Mouse (Mus musculus): ENCODE data around the gene Thpo. TPM values are rescaled to one million over a fixed set of nuclear protein-coding genes. Genes with fewer than 3 reads are reported as not detected.

The Thpo gene
- polyA plus RNA-seq, 1 experiment from 2014 or later, result 1.3 TPM

GRCm38 (mm10) chr16:20710810-20711209 is 23.5 kb downstream of the Thpo start:
- WGBS, result 81% methylated on average over 4 of the region's 4 CpGs

GRCm38 (mm10) chr16:20710370-20710769 is 23.9 kb downstream of the Thpo start:
- no peaks in the 10 kb centered on the region for H3K9me3 ChIP-seq (replicated peaks; ENCODE audit: control insufficient read depth, low read length)
- no peak overlapping the region for H3K9ac ChIP-seq (ENCODE audit: low read length)
- H3K4me2 ChIP-seq (ENCODE audit: low read depth, low read length), result no peak overlapping the region
- H3K27me3 ChIP-seq (ENCODE audit: control insufficient read depth, insufficient read depth, low read length), result no peaks in the 10 kb centered on the region
- H3K27ac ChIP-seq (ENCODE audit: low read length), result no peak overlapping the region
- no peak for ATAC-seq (ENCODE audit: insufficient read depth, low FRiP score)
- H3K36me3 ChIP-seq (ENCODE audit: control insufficient read depth, insufficient read depth, low read length), result no peaks in the 10 kb centered on the region
- H3K4me1 ChIP-seq (ENCODE audit: control insufficient read depth, insufficient read depth, low read length), result peaks cover 18% of the 10 kb centered on the region
- 93% methylated on average over 11 of the region's 11 CpGs for WGBS
- H3K4me3 ChIP-seq (replicated peaks; ENCODE audit: low read length), result no peak overlapping the region

More at GRCm38 (mm10) chr16:20710810-20711209, 23.5 kb downstream of the Thpo start:
- no peak overlapping the region for H3K9ac ChIP-seq (ENCODE audit: low read length)
- no peaks in the 10 kb centered on the region for H3K36me3 ChIP-seq (ENCODE audit: control insufficient read depth, insufficient read depth, low read length)
- ATAC-seq (ENCODE audit: insufficient read depth, low FRiP score), result no peak
- no peaks in the 10 kb centered on the region for H3K9me3 ChIP-seq (replicated peaks; ENCODE audit: control insufficient read depth, low read length)
- peaks cover 22% of the 10 kb centered on the region for H3K4me1 ChIP-seq (ENCODE audit: control insufficient read depth, insufficient read depth, low read length)
- H3K27ac ChIP-seq (ENCODE audit: low read length), result no peak overlapping the region
- H3K4me2 ChIP-seq (ENCODE audit: low read depth, low read length), result no peak overlapping the region
- no peaks in the 10 kb centered on the region for H3K27me3 ChIP-seq (ENCODE audit: control insufficient read depth, insufficient read depth, low read length)
- no peak overlapping the region for H3K4me3 ChIP-seq (replicated peaks; ENCODE audit: low read length)

- Histone ChIP-seq H3K4me3 (replicated peaks; ENCODE audit: low read length) (no peak overlapping the region), H3K27me3 (ENCODE audit: control insufficient read depth, insufficient read depth, low read length) (no peaks in the 10 kb centered on the region), H3K27ac (ENCODE audit: low read length) (no peak overlapping the region), H3K4me2 (ENCODE audit: low read depth, low read length) (no peak overlapping the region), H3K9ac (ENCODE audit: low read length) (no peak overlapping the region), H3K4me1 (ENCODE audit: control insufficient read depth, insufficient read depth, low read length) (peaks cover 7% of the 10 kb centered on the region; the same call in 1 of the 2 replicates), H3K9me3 (replicated peaks; ENCODE audit: control insufficient read depth, low read length) (no peaks in the 10 kb centered on the region), H3K36me3 (ENCODE audit: control insufficient read depth, insufficient read depth, low read length) (no peaks in the 10 kb centered on the region)
- no peak for ATAC-seq (ENCODE audit: insufficient read depth, low FRiP score)
- 75% methylated on average over 19 of the region's 19 CpGs for WGBS
Measured at GRCm38 (mm10) chr16:20708939-20709734, 25.2 kb downstream of the Thpo start.

GRCm38 (mm10) chr16:20708220-20708938 is 25.9 kb downstream of the Thpo start:
- 92% methylated on average over 21 of the region's 21 CpGs for WGBS
- Histone ChIP-seq H3K4me3 (replicated peaks; ENCODE audit: low read length) (no peak overlapping the region), H3K4me2 (ENCODE audit: low read depth, low read length) (no peak overlapping the region), H3K9me3 (replicated peaks; ENCODE audit: control insufficient read depth, low read length) (no peaks in the 10 kb centered on the region), H3K27me3 (ENCODE audit: control insufficient read depth, insufficient read depth, low read length) (no peaks in the 10 kb centered on the region), H3K36me3 (ENCODE audit: control insufficient read depth, insufficient read depth, low read length) (no peaks in the 10 kb centered on the region), H3K27ac (ENCODE audit: low read length) (no peak overlapping the region), H3K9ac (ENCODE audit: low read length) (no peak overlapping the region), H3K4me1 (ENCODE audit: control insufficient read depth, insufficient read depth, low read length) (0 out of 2 replicates have a peak, but pooled peaks cover 1% of the 10 kb centered on the region)
- no peak for ATAC-seq (ENCODE audit: insufficient read depth, low FRiP score)

GRCm38 (mm10) chr16:20706407-20707055 is 27.8 kb downstream of the Thpo start:
- 90% methylated on average over 2 of the region's 2 CpGs for WGBS
- no peak overlapping the region for H3K4me3 ChIP-seq (replicated peaks; ENCODE audit: low read length)
- no peaks in the 10 kb centered on the region for H3K27me3 ChIP-seq (ENCODE audit: control insufficient read depth, insufficient read depth, low read length)
- no peak overlapping the region for H3K4me2 ChIP-seq (ENCODE audit: low read depth, low read length)
- ATAC-seq (ENCODE audit: insufficient read depth, low FRiP score), result no peak
- H3K9me3 ChIP-seq (replicated peaks; ENCODE audit: control insufficient read depth, low read length), result no peaks in the 10 kb centered on the region
- H3K36me3 ChIP-seq (ENCODE audit: control insufficient read depth, insufficient read depth, low read length), result no peaks in the 10 kb centered on the region
- no peak overlapping the region for H3K27ac ChIP-seq (ENCODE audit: low read length)
- no peak overlapping the region for H3K9ac ChIP-seq (ENCODE audit: low read length)
- H3K4me1 ChIP-seq (ENCODE audit: control insufficient read depth, insufficient read depth, low read length), result peaks cover 7% of the 10 kb centered on the region; the same call in 1 of the 2 replicates

GRCm38 (mm10) chr16:20705786-20706185 is 28.5 kb downstream of the Thpo start:
- no peaks in the 10 kb centered on the region for H3K36me3 ChIP-seq (ENCODE audit: control insufficient read depth, insufficient read depth, low read length)
- H3K4me2 ChIP-seq (ENCODE audit: low read depth, low read length), result no peak overlapping the region
- H3K4me1 ChIP-seq (ENCODE audit: control insufficient read depth, insufficient read depth, low read length), result peaks cover 7% of the 10 kb centered on the region; the same call in 1 of the 2 replicates
- ATAC-seq (ENCODE audit: insufficient read depth, low FRiP score), result no peak
- H3K27me3 ChIP-seq (ENCODE audit: control insufficient read depth, insufficient read depth, low read length), result no peaks in the 10 kb centered on the region
- no peak overlapping the region for H3K27ac ChIP-seq (ENCODE audit: low read length)
- no peaks in the 10 kb centered on the region for H3K9me3 ChIP-seq (replicated peaks; ENCODE audit: control insufficient read depth, low read length)
- H3K9ac ChIP-seq (ENCODE audit: low read length), result no peak overlapping the region
- H3K4me3 ChIP-seq (replicated peaks; ENCODE audit: low read length), result no peak overlapping the region
- WGBS, result 80% methylated on average over 3 of the region's 3 CpGs

- Histone ChIP-seq H3K4me3 (replicated peaks; ENCODE audit: low read length) (no peak overlapping the region), H3K9ac (ENCODE audit: low read length) (no peak overlapping the region), H3K4me2 (ENCODE audit: low read depth, low read length) (no peak overlapping the region), H3K9me3 (replicated peaks; ENCODE audit: control insufficient read depth, low read length) (no peaks in the 10 kb centered on the region), H3K36me3 (ENCODE audit: control insufficient read depth, insufficient read depth, low read length) (no peaks in the 10 kb centered on the region), H3K27ac (ENCODE audit: low read length) (no peak overlapping the region), H3K27me3 (ENCODE audit: control insufficient read depth, insufficient read depth, low read length) (no peaks in the 10 kb centered on the region), H3K4me1 (ENCODE audit: control insufficient read depth, insufficient read depth, low read length) (peaks cover 7% of the 10 kb centered on the region; the same call in 1 of the 2 replicates)
- 91% methylated on average over 6 of the region's 6 CpGs for WGBS
- no peak for ATAC-seq (ENCODE audit: insufficient read depth, low FRiP score)
Measured at GRCm38 (mm10) chr16:20703699-20704400, 30.5 kb downstream of the Thpo start.

GRCm38 (mm10) chr16:20703071-20703470 is 31.2 kb downstream of the Thpo start:
- Histone ChIP-seq H3K4me3 (replicated peaks; ENCODE audit: low read length) (no peak overlapping the region), H3K27ac (ENCODE audit: low read length) (no peak overlapping the region), H3K27me3 (ENCODE audit: control insufficient read depth, insufficient read depth, low read length) (no peaks in the 10 kb centered on the region), H3K36me3 (ENCODE audit: control insufficient read depth, insufficient read depth, low read length) (no peaks in the 10 kb centered on the region), H3K4me2 (ENCODE audit: low read depth, low read length) (no peak overlapping the region), H3K4me1 (ENCODE audit: control insufficient read depth, insufficient read depth, low read length) (peaks cover 7% of the 10 kb centered on the region; the same call in 1 of the 2 replicates), H3K9me3 (replicated peaks; ENCODE audit: control insufficient read depth, low read length) (no peaks in the 10 kb centered on the region), H3K9ac (ENCODE audit: low read length) (no peak overlapping the region)
- 91% methylated on average over 10 of the region's 10 CpGs for WGBS
- ATAC-seq (ENCODE audit: insufficient read depth, low FRiP score), result no peak
